Mouse (Mus musculus) embryonic facial prominence, embryonic 15.5 days (tissue): Measurements from ENCODE around the gene Map2k4. TPM values are rescaled to one million over a fixed set of nuclear protein-coding genes. Genes with fewer than 3 reads are reported as not detected.

Source experiments
- ATAC-seq: fragments of 200-750 bp; cut with Nextera tagmentation; 2 replicates; pipeline ENCODE4 v1.8.0; 2017; ENCODE audit warnings: low read depth, moderate TSS enrichment; ENCODE audit not compliant: insufficient number of reproducible peaks, low FRiP score, low TSS enrichment
- H3K27ac ChIP-seq: fragments of 300-500 bp; sonication (generic); replicated peaks from 2 replicates; pipeline ENCODE4 v1.5.1; 2015; ENCODE audit warnings: mild to moderate bottlenecking, inconsistent platforms
- H3K27me3 ChIP-seq: fragments of 300-500 bp; sonication (generic); 2 replicates; pipeline ENCODE4 v1.6.1; 2015; ENCODE audit warnings: inconsistent platforms
- H3K36me3 ChIP-seq: fragments of 300-500 bp; sonication (generic); 2 replicates; pipeline ENCODE4 v1.6.1; 2015; ENCODE audit warnings: mild to moderate bottlenecking, inconsistent platforms
- H3K4me1 ChIP-seq: fragments of 300-500 bp; sonication (generic); 2 replicates; pipeline ENCODE4 v1.6.1; 2015; ENCODE audit warnings: inconsistent platforms
- H3K4me2 ChIP-seq: fragments of 300-500 bp; sonication (generic); replicated peaks from 2 replicates; pipeline ENCODE4 v1.6.1; 2015; ENCODE audit warnings: mild to moderate bottlenecking, inconsistent platforms
- H3K4me3 ChIP-seq: fragments of 300-500 bp; sonication (generic); replicated peaks from 2 replicates; pipeline ENCODE4 v1.5.1; 2015; ENCODE audit warnings: mild to moderate bottlenecking, inconsistent platforms
- H3K9ac ChIP-seq: fragments of 300-500 bp; sonication (generic); 2 replicates; pipeline ENCODE4 v1.6.1; 2015; ENCODE audit warnings: inconsistent platforms
- H3K9me3 ChIP-seq: fragments of 300-500 bp; sonication (generic); replicated peaks from 2 replicates; pipeline ENCODE4 v1.6.1; 2016; ENCODE audit warnings: inconsistent platforms
- WGBS: fragments of 180-500 bp; shearing (Covaris S2); methylation state at CpG from one replicate; pipeline ENCODE4 v1.1.7; 2015; 5-methylcytosine and 5-hydroxymethylcytosine counted together
- polyA plus RNA-seq: library from polyadenylated mRNA; unstranded; fragments of >200 nt; fragmentation: Nextera tagmentation; extraction: Ambion mirVana; gene quantifications from 2 replicates; pipeline ENCODE4 v1.2.1, GENCODE M21; 2015

Map2k4 gene
- polyA plus RNA-seq, 1 experiment from 2014 or later = 61.8 TPM

DNA sequence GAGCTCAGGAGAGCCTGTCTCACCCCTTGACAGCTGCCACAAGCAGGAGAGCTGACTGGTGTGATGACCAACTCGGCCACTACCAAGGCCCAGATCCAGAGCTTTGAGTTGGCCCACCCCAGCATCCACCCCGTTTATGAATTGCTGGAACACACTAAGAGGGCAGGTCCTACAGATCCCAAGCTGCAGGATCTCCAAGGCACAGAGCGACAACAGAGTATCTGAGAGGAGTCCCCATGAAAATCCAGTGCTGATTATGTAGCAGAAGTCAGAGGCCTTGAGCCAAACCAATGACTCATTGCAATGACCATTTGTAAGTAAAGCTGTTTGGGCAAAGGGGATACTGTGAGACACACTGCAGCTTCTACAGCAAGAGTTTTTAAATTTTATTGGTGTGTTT, 44.2 kb downstream of the Map2k4 start:
- no peaks in the 10 kb centered on the region for H3K9me3 ChIP-seq
- ATAC-seq = no peak
- no peak overlapping the region for H3K27ac ChIP-seq
- no peaks in the 10 kb centered on the region for H3K4me1 ChIP-seq
- H3K4me2 ChIP-seq = no peak overlapping the region
- no peaks in the 10 kb centered on the region for H3K27me3 ChIP-seq
- no peak overlapping the region for H3K4me3 ChIP-seq
- H3K9ac ChIP-seq = no peak overlapping the region
- WGBS = 89% methylated on average over 3 of the region's 3 CpGs
- H3K36me3 ChIP-seq = no peaks in the 10 kb centered on the region

DNA sequence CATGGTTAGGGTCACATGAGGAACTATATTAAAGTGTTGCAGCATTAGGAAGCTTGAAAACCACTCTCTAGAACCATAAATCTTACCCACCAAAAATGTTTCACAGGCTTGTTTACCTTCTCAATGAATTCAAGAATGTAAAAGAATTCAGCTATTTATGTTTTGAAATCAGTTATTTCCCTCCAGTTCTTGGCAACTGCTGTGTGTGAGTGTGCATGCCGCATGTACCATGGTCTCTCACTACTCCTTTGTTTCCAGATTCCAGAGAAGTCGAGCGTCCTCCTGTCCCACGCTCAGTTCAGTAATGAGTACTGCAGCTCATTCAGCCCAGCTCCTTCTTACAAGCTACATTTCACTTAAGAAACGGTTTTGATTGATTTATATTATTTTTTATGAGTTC, 47.3 kb downstream of the Map2k4 start:
- H3K9ac ChIP-seq = no peak overlapping the region
- H3K4me3 ChIP-seq = no peak overlapping the region
- H3K36me3 ChIP-seq = no peaks in the 10 kb centered on the region
- no peaks in the 10 kb centered on the region for H3K27me3 ChIP-seq
- H3K4me2 ChIP-seq = no peak overlapping the region
- H3K9me3 ChIP-seq = no peaks in the 10 kb centered on the region
- H3K27ac ChIP-seq = no peak overlapping the region
- WGBS = 70% methylated on average over 5 of the region's 5 CpGs
- ATAC-seq = no peak
- no peaks in the 10 kb centered on the region for H3K4me1 ChIP-seq

DNA sequence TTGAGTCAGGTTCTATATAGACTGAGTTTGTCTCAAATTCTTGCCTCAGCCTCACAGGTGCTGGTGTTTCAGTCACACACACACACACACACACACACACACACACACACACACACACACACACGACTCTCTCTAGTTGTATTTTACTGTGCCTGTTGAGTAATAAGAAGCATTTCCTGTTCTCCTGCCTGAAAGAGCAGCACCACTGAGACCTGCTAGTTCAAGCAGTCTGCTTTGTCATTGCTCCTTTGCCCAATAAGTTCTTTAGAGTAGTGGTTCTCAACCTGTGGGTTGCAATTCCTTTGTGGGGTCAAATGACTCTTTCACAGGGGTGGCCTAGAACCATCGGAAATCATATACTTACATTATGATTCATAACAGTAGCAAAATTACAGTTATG, 47.7 kb downstream of the Map2k4 start:
- no peak overlapping the region for H3K27ac ChIP-seq
- H3K27me3 ChIP-seq = no peaks in the 10 kb centered on the region
- H3K4me1 ChIP-seq = no peaks in the 10 kb centered on the region
- H3K4me2 ChIP-seq = no peak overlapping the region
- no peak overlapping the region for H3K4me3 ChIP-seq
- ATAC-seq = no peak
- no peak overlapping the region for H3K9ac ChIP-seq
- H3K9me3 ChIP-seq = no peaks in the 10 kb centered on the region
- H3K36me3 ChIP-seq = no peaks in the 10 kb centered on the region
- 59% methylated on average over 2 of the region's 2 CpGs for WGBS

DNA sequence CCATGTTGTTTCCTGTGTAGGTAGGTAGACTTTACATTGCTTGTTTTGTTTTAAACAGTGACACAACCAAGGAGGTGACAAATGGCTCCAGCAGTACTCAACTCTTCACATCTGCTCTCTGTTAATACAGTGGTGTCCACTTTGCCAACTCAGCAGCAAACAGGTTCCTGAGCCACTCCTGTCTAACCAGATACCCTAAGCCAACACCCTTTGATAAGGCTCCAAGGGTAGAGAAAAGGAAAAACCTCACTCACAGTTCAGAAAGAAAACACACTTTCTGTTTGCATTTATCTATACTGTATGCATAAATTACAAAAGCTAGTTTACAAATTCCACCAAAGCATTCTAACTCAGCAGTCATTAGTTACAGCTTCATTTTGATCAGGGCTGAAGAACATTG, 48.2 kb downstream of the Map2k4 start:
- H3K9me3 ChIP-seq = no peaks in the 10 kb centered on the region
- H3K4me2 ChIP-seq = no peak overlapping the region
- no peak overlapping the region for H3K27ac ChIP-seq

DNA sequence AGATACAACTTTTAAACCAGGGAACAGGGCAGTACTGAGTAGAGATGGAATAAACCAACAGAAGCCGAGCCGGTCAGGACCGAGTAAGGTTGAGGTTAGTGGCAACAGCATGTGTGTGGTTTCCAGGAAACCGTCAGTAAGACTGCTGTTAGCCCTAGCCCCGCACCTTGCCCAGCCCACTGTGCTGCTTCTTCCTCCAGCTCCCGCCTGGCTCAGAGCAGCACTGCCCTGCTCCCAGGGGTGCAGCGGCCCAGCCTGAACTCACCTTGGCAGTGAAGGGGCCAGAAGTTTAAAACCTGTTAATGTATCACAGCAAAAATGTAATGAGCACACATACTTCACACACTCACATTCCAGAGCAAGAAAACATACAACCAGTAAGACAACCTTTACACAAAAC, 53.4 kb downstream of the Map2k4 start:
- Histone ChIP-seq H3K27ac (no peak overlapping the region), H3K4me1 (no peaks in the 10 kb centered on the region), H3K4me3 (no peak overlapping the region), H3K36me3 (0 out of 2 replicates have a peak, but pooled peaks cover 5% of the 10 kb centered on the region), H3K9ac (no peak overlapping the region), H3K27me3 (no peaks in the 10 kb centered on the region), H3K4me2 (no peak overlapping the region), H3K9me3 (no peaks in the 10 kb centered on the region)
- WGBS = 80% methylated on average over 7 of the region's 7 CpGs
- ATAC-seq = no peak

More for the DNA sequence above, 48.2 kb downstream of the Map2k4 start:
- no peaks in the 10 kb centered on the region for H3K27me3 ChIP-seq
- no peak overlapping the region for H3K9ac ChIP-seq
- no peak for ATAC-seq
- no peak overlapping the region for H3K4me3 ChIP-seq
- H3K4me1 ChIP-seq = no peaks in the 10 kb centered on the region
- H3K36me3 ChIP-seq = no peaks in the 10 kb centered on the region

DNA sequence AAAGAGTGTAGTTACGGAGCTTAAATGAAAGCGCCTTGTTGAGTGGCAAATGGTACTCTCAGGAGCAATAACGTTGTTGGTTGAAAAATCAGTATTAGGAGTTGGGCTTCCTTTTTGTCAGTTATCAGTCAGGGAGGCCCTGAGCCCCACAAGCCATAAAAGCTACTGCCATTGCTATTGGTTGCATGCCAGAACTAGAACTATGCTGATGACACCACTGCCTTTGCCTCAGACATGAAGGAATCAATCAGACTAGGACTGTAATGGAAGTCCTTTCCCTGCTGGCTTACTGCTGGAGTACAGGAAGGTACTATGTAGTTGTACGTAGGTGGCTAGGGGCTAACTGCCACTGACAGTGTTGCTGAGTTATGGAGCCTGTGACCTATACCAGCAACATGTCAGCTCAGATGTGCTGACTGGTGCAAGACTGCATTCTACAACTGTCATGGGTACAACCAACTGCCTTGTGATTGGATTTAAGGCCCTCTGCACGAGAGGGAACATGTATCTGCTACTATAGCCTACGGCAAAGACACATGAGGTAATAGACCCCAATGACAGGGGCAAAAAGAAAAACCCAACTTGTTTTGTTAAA, 58.4 kb downstream of the Map2k4 start:
- H3K4me3 ChIP-seq = no peak overlapping the region

DNA sequence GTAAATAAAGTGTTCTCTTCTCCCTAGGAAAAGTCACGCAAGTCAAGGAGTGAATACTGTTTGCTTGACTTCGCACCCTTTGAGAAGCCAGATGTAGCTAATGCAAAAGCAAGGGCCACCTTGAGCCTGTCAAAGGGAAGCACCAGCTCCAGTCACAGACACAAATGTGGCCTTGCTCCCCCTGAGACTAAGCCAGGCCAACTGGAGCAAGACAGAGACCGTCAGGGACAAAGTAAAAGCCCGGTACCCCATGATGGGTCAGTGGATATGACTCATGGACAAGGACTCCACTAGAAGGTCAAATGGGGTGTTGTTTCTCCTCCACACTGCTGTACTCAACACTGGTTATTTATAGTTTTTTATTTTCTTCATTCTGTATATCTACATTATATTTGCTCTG, 59.2 kb downstream of the Map2k4 start:
- Histone ChIP-seq H3K27me3 (no peaks in the 10 kb centered on the region), H3K9ac (no peak overlapping the region), H3K4me1 (no peaks in the 10 kb centered on the region), H3K36me3 (0 out of 2 replicates have a peak, but pooled peaks cover 9% of the 10 kb centered on the region), H3K27ac (no peak overlapping the region), H3K9me3 (no peaks in the 10 kb centered on the region), H3K4me3 (no peak overlapping the region), H3K4me2 (no peak overlapping the region)
- 93% methylated on average over 4 of the region's 4 CpGs for WGBS
- ATAC-seq = no peak

More for the DNA sequence above, 58.4 kb downstream of the Map2k4 start:
- H3K4me1 ChIP-seq = no peaks in the 10 kb centered on the region
- no peak overlapping the region for H3K4me2 ChIP-seq
- ATAC-seq = no peak
- H3K36me3 ChIP-seq = 0 out of 2 replicates have a peak, but pooled peaks cover 9% of the 10 kb centered on the region
- H3K27ac ChIP-seq = no peak overlapping the region
- no peaks in the 10 kb centered on the region for H3K27me3 ChIP-seq
- 91% methylated on average over 6 of the region's 6 CpGs for WGBS
- H3K9me3 ChIP-seq = no peaks in the 10 kb centered on the region
- H3K9ac ChIP-seq = no peak overlapping the region

DNA sequence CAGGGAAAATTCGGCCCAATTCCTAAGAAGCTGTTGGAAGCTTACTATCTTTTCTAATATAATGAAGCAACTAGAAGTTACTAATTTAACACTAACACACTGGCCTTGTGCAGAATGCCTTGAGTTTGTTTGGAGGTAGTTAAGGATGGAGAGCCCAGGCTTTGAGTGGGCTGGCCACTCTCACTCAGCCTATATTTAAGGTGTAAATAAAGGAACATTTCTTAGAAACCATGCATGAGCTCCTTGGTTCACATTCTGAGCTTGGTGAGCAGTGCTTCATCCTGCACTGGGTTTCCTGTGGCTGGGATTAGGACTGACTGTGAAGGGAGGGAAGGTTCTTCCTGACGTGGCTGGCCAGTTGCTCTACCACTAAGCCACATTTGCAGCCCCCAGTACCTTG, 64.4 kb downstream of the Map2k4 start:
- Histone ChIP-seq H3K9ac (no peak overlapping the region), H3K4me1 (no peaks in the 10 kb centered on the region), H3K36me3 (0 out of 2 replicates have a peak, but pooled peaks cover 4% of the 10 kb centered on the region), H3K27me3 (no peaks in the 10 kb centered on the region), H3K27ac (no peak overlapping the region), H3K9me3 (no peaks in the 10 kb centered on the region), H3K4me3 (no peak overlapping the region), H3K4me2 (no peak overlapping the region)
- ATAC-seq = no peak
- WGBS = 96% methylated on average over 2 of the region's 2 CpGs

DNA sequence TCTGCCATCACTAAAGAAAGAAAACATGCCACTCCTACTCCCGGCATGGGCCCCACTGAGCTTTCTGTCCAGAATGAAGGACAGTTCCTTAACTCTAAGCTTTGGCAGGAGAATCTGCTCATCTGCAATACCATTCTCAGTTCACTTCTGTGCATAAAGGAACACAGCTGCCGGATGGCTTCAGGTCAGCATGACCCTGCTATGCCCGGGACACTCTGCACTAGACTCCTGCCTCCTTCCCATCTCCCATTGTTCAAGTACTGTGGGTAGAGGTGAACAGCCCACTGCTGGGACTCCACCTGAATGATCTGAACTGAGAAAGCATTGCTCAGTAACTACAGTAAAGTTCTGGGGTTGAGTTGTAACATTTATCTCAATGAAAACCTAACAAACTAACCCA, 66.5 kb downstream of the Map2k4 start:
- WGBS = 80% methylated on average over 3 of the region's 3 CpGs
- no peak overlapping the region for H3K9ac ChIP-seq

DNA sequence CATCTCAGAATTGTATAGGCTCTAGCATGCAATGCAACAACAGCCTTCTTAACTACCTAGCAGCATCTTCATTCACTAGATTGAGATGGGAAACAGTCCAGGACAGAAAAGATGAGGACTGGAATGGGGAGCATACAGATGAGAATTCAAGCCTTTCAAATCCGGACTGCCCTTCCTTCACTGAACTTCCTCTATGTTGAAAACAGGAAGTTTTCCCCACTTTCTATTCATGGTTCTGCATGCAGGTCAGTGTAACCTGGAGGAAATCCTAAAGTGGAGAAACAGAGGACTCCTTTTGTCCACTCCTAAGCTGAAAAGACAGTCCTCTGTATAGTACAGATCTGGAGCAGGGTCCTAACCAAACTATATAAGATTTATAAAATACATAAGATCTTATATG, 68.1 kb downstream of the Map2k4 start:
- no peaks in the 10 kb centered on the region for H3K9me3 ChIP-seq
- no peak overlapping the region for H3K9ac ChIP-seq
- H3K36me3 ChIP-seq = peaks cover 7% of the 10 kb centered on the region; the same call in 1 of the 2 replicates
- H3K27ac ChIP-seq = no peak overlapping the region
- no peak overlapping the region for H3K4me3 ChIP-seq
- H3K4me2 ChIP-seq = no peak overlapping the region
- 80% methylated on average over 1 of the region's 1 CpGs for WGBS
- no peaks in the 10 kb centered on the region for H3K4me1 ChIP-seq
- H3K27me3 ChIP-seq = no peaks in the 10 kb centered on the region
- no peak for ATAC-seq

More for the DNA sequence above, 66.5 kb downstream of the Map2k4 start:
- H3K27ac ChIP-seq = no peak overlapping the region
- no peak overlapping the region for H3K4me2 ChIP-seq
- H3K27me3 ChIP-seq = no peaks in the 10 kb centered on the region
- H3K4me1 ChIP-seq = no peaks in the 10 kb centered on the region
- no peak overlapping the region for H3K4me3 ChIP-seq
- no peaks in the 10 kb centered on the region for H3K9me3 ChIP-seq
- 0 out of 2 replicates have a peak, but pooled peaks cover 4% of the 10 kb centered on the region for H3K36me3 ChIP-seq
- ATAC-seq = no peak

DNA sequence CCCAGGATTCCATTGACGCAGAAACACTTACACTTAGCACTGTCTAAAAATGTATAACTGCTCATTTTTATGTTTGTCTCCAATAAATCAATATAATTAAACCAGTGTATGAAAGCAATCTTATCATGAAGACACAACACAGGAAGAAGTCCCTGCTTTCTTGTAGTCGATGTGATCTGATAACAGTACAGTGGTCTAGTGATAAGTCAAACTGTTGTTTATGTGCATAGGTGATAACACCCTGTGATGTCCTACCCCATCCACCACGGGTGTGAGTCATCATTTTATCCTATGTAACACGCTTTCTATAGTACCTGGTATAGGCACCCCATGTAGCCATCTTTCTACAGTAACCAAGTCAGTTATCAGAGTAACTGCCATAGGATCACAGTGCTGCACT, 74.3 kb downstream of the Map2k4 start:
- Histone ChIP-seq H3K4me1 (no peaks in the 10 kb centered on the region), H3K9me3 (no peaks in the 10 kb centered on the region), H3K4me3 (no peak overlapping the region), H3K27me3 (no peaks in the 10 kb centered on the region), H3K4me2 (no peak overlapping the region), H3K27ac (no peak overlapping the region), H3K9ac (no peak overlapping the region), H3K36me3 (peaks cover 10% of the 10 kb centered on the region)
- ATAC-seq = no peak
- 91% methylated on average over 4 of the region's 4 CpGs for WGBS

DNA sequence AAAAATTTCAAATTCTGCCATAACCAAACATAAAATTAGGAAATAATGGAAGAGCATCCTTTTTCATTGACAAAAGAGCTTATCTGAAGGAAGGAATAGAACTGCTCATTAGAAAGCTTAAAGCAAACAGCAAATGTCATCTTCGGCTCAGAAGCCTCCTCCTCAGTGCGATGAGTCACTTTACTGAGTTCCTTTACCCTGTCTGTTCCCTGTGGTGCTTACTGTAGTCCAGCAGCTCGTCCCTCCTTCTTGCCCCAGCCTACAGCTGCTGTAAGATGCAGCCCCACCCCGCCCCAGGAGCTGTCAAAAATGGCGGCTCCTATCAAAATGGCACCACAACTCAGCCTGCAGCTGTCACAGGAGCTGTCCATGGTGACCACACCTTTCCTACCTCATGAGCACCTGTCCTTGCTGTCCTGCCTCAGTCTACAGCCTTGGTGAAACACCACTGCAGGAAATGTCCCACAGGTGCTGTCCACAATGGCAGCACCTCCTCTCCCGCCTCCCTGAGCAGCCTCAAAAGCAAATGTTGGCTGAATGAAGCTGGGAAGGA, 75.3 kb downstream of the Map2k4 start:
- no peaks in the 10 kb centered on the region for H3K4me1 ChIP-seq
- H3K27me3 ChIP-seq = no peaks in the 10 kb centered on the region
- no peak overlapping the region for H3K4me3 ChIP-seq
- peaks cover 16% of the 10 kb centered on the region for H3K36me3 ChIP-seq
- H3K4me2 ChIP-seq = no peak overlapping the region
- 87% methylated on average over 6 of the region's 6 CpGs for WGBS
- no peak for ATAC-seq
- H3K27ac ChIP-seq = no peak overlapping the region
- H3K9ac ChIP-seq = no peak overlapping the region
- H3K9me3 ChIP-seq = no peaks in the 10 kb centered on the region
